1 mouse cellular context compared by ENCODE assay signal in the genomic region with DNA sequence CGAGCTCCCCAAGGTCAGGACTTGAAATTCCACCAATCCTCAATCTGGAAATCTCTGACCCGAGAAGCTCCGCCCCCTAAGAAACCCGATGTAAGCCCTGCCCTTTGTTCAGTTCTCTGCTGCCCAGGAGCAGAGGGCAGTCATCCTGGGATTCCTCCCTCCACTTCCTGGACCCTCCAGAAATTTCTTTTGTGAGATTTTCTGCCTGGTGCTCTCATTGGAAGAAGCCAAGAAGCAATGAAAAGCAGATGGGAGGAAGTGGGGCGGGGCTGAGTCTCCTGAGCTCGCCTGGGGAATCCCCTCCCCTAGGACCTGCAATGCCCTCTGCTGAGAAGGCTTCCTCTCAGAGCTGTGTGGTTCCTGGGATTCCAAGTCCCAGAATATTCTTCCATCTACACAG.
TF ChIP-seq lines count a peak whose summit lies in the region.

No protein-coding gene starts in this region.

TF ChIP-seq in CH12.LX, 34 proteins besides CTCF, POLR2A, EP300 and RAD21 (continued from another document):
- peak; percentile 53; the same call in 1 of the 2 replicates for TF ChIP-seq RCOR1 (conservative IDR thresholded peaks at IDR 0.05; ENCODE audit: low read depth, low read length)
- no peak for TF ChIP-seq MEF2A (IDR thresholded peaks at IDR 0.05; ENCODE audit: borderline replicate concordance, low read depth, low read length)
- TF ChIP-seq CHD2 (IDR thresholded peaks at IDR 0.05; ENCODE audit: low read length) = no peak
- TF ChIP-seq PAX5 (IDR thresholded peaks at IDR 0.05; ENCODE audit: low read length) = no peak
- TF ChIP-seq NRF1 (IDR thresholded peaks at IDR 0.05; ENCODE audit: low read depth, low read length) = no peak
- peak; percentile 58; the same call in 1 of the 2 replicates for TF ChIP-seq SIN3A (IDR thresholded peaks at IDR 0.05; ENCODE audit: low read length)
- TF ChIP-seq KAT2A (IDR thresholded peaks at IDR 0.05; ENCODE audit: insufficient replicate concordance, low read length) = no peak
- no peak; the same call in 1 of the 2 replicates for TF ChIP-seq POLR2AphosphoS2 (IDR thresholded peaks at IDR 0.05; ENCODE audit: low read depth, low read length)
- TF ChIP-seq GABPA (IDR thresholded peaks at IDR 0.05; ENCODE audit: insufficient replicate concordance, low read depth, low read length) = no peak
- no peak for TF ChIP-seq JUND (conservative IDR thresholded peaks at IDR 0.05; ENCODE audit: low read depth, low read length)
- TF ChIP-seq HCFC1 (IDR thresholded peaks at IDR 0.05; ENCODE audit: low read depth, low read length) = peak; percentile 58
- no peak for TF ChIP-seq USF1 (IDR thresholded peaks at IDR 0.05; ENCODE audit: low read depth, low read length)
- TF ChIP-seq BHLHE40 (IDR thresholded peaks at IDR 0.05; ENCODE audit: low read depth, low read length) = peak; percentile 54
- peak; percentile 78 for TF ChIP-seq NELFE (IDR thresholded peaks at IDR 0.05; ENCODE audit: low read depth, low read length)
